16 mouse cellular contexts compared by ENCODE assay signal in genomic region chr3:135656156-135656555, GRCm38 (mm10).
"Had no signal": no experiment of that assay in that cellular context is flagged by ENCODE, and none has a peak within 500 bp of the region (broad histone marks: within the 10 kb centered on the region; RNA-seq: fewer than 3 reads in every experiment).

No protein-coding gene starts in this region.

- DNase-seq: retina, postnatal 1 day; right cerebral cortex, adult 18-20 months; right cerebral cortex, postnatal 14 days; right cerebral cortex, postnatal 25 days; right cerebral cortex, postnatal 4 days; spleen, adult 18-20 months; thymus, adult 18-20 months; thymus, adult 2 months; thymus, postnatal 14 days; thymus, postnatal 25 days; thymus, postnatal 36 days; thymus, postnatal 4 days had no signal

- H3K27ac ChIP-seq: neural tube, embryonic 13.5 days; neural tube, embryonic 15.5 days; stomach, embryonic 15.5 days; stomach, postnatal 0 days had no signal

- H3K9ac ChIP-seq: neural tube, embryonic 13.5 days; neural tube, embryonic 15.5 days; stomach, embryonic 15.5 days had no signal

- H3K4me3 ChIP-seq: neural tube, embryonic 13.5 days; neural tube, embryonic 15.5 days; stomach, embryonic 15.5 days had no signal

- H3K9me3 ChIP-seq: neural tube, embryonic 13.5 days; neural tube, embryonic 15.5 days; stomach, embryonic 15.5 days had no signal

- H3K4me1 ChIP-seq: stomach, embryonic 15.5 days had no signal

- H3K27me3 ChIP-seq: neural tube, embryonic 13.5 days; neural tube, embryonic 15.5 days; stomach, embryonic 15.5 days had no signal

- H3K4me2 ChIP-seq: neural tube, embryonic 13.5 days; neural tube, embryonic 15.5 days; stomach, embryonic 15.5 days had no signal
